Mouse (Mus musculus) limb, embryonic 15.5 days (tissue): Measurements from ENCODE around the gene Gm12695. TPM values are rescaled to one million over a fixed set of nuclear protein-coding genes. Genes with fewer than 3 reads are reported as not detected.

Experiments used
- ATAC-seq: fragments of 200-750 bp; cut with Nextera tagmentation; 2 replicates; pipeline ENCODE4 v1.8.0; 2017; ENCODE audit warnings: low read depth, moderate TSS enrichment; ENCODE audit not compliant: insufficient number of reproducible peaks, low FRiP score, low TSS enrichment
- H3K27ac ChIP-seq: fragments of 300-500 bp; sonication (generic); 2 replicates; pipeline ENCODE4 v1.5.1; 2015; ENCODE audit warnings: moderate library complexity, mild to moderate bottlenecking, inconsistent platforms
- H3K27me3 ChIP-seq: fragments of 300-500 bp; sonication (generic); 2 replicates; pipeline ENCODE4 v1.6.1; 2015; ENCODE audit warnings: inconsistent platforms
- H3K36me3 ChIP-seq: fragments of 300-500 bp; sonication (generic); 2 replicates; pipeline ENCODE4 v1.6.1; 2015; ENCODE audit warnings: inconsistent platforms
- H3K4me1 ChIP-seq: fragments of 300-500 bp; sonication (generic); 2 replicates; pipeline ENCODE4 v1.6.1; 2015; ENCODE audit warnings: inconsistent platforms
- H3K4me2 ChIP-seq: fragments of 300-500 bp; sonication (generic); 2 replicates; pipeline ENCODE4 v1.6.1; 2015; ENCODE audit warnings: mild to moderate bottlenecking, inconsistent platforms
- H3K4me3 ChIP-seq: fragments of 300-500 bp; sonication (generic); 2 replicates; pipeline ENCODE4 v1.5.1; 2015; ENCODE audit warnings: mild to moderate bottlenecking, inconsistent platforms
- H3K9ac ChIP-seq: fragments of 300-500 bp; sonication (generic); 2 replicates; pipeline ENCODE4 v1.6.1; 2015; ENCODE audit warnings: inconsistent platforms
- H3K9me3 ChIP-seq: fragments of 300-500 bp; sonication (generic); 2 replicates; pipeline ENCODE4 v1.6.1; 2016; ENCODE audit warnings: inconsistent platforms
- WGBS: fragments of 180-500 bp; shearing (Covaris S2); methylation state at CpG from one replicate; pipeline ENCODE4 v1.1.7; 2015; 5-methylcytosine and 5-hydroxymethylcytosine counted together
- polyA plus RNA-seq: library from polyadenylated mRNA; unstranded; fragments of >200 nt; fragmentation: Nextera tagmentation; extraction: Ambion mirVana; gene quantifications from 2 replicates; pipeline ENCODE4 v1.2.1, GENCODE M21; 2015

Gm12695 gene
- polyA plus RNA-seq, 1 experiment from 2014 or later, result not detected

- Histone ChIP-seq H3K9ac (no peak overlapping the region), H3K9me3 (no peaks in the 10 kb centered on the region), H3K4me1 (no peaks in the 10 kb centered on the region), H3K27me3 (no peaks in the 10 kb centered on the region), H3K27ac (no peak overlapping the region), H3K4me3 (no peak overlapping the region), H3K36me3 (no peaks in the 10 kb centered on the region), H3K4me2 (no peak overlapping the region)
- no peak for ATAC-seq
- 95% methylated on average over 3 of the region's 3 CpGs for WGBS
Measured at GRCm38 (mm10) chr4:96740472-96740871, 44.5 kb downstream of the Gm12695 start.

- H3K4me2 ChIP-seq, result no peak overlapping the region
- no peak overlapping the region for H3K9ac ChIP-seq
- no peaks in the 10 kb centered on the region for H3K36me3 ChIP-seq
- no peak for ATAC-seq
- WGBS, result 61% methylated on average over 4 of the region's 4 CpGs
- H3K4me1 ChIP-seq, result no peaks in the 10 kb centered on the region
- no peak overlapping the region for H3K4me3 ChIP-seq
- no peak overlapping the region for H3K27ac ChIP-seq
- H3K27me3 ChIP-seq, result no peaks in the 10 kb centered on the region
- no peaks in the 10 kb centered on the region for H3K9me3 ChIP-seq
Measured at GRCm38 (mm10) chr4:96729256-96729655, 55.7 kb downstream of the Gm12695 start.

- H3K4me2 ChIP-seq, result no peak overlapping the region
- H3K36me3 ChIP-seq, result no peaks in the 10 kb centered on the region
- no peak overlapping the region for H3K9ac ChIP-seq
- H3K4me1 ChIP-seq, result no peaks in the 10 kb centered on the region
- H3K27ac ChIP-seq, result no peak overlapping the region
- no peaks in the 10 kb centered on the region for H3K9me3 ChIP-seq
- H3K4me3 ChIP-seq, result no peak overlapping the region
- no peaks in the 10 kb centered on the region for H3K27me3 ChIP-seq
- WGBS, result 57% methylated on average over 3 of the region's 3 CpGs
- no peak for ATAC-seq
Measured at GRCm38 (mm10) chr4:96728211-96728610, 56.8 kb downstream of the Gm12695 start.

DNA sequence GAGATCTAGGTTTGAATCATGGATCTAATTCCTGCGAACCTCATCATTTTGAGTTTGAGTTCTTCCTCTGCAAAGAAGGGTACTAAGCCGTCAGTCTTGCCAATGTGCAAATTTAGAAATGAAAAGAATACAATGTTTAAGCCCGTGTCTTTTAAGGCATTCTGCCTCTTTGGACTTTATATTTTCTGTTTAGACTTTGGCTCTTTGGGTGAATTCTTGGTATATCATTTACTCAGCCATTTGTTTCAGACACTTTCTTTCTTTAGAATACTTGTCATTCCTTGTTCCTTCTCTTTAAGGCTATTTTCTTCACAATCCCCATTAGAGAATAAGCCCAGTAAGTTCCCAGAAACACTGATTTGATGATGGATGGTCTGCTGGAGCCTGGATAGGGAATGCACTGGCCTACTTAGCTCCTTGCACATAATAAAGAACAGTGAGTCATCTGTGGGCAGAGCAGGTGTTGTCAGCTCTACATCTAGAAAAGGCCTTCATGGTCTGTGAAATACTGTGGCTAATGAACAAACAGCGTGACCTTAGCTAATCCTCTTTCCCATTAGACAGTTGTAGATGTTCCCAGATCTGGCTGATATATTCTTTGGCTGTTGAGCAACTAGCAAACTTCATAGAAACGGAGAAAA, 59.5 kb downstream of the Gm12695 start:
- Histone ChIP-seq H3K27ac (no peak overlapping the region), H3K9ac (no peak overlapping the region), H3K27me3 (no peaks in the 10 kb centered on the region), H3K4me3 (no peak overlapping the region), H3K9me3 (no peaks in the 10 kb centered on the region), H3K36me3 (no peaks in the 10 kb centered on the region), H3K4me2 (no peak overlapping the region), H3K4me1 (no peaks in the 10 kb centered on the region)
- WGBS, result 81% methylated on average over 5 of the region's 5 CpGs
- no peak for ATAC-seq

DNA sequence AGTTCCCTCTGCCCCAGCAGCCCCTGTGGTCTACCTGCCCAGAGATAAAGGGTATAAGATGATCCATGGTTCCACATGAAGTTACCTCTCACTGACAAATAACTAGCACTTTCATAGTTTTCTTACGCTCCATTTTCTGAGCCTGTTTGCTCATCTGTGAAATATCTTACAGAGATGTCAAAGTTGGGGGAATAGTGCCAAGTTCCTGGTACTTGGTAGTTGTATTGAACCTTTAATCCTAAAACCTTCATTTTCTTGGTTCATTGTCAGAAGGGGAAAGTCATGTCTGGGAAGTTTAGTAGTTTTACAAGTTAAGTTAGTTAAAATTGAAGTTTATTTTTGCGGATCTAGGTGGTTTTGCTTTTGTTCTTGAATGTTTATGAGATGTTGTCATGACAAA, 62.7 kb downstream of the Gm12695 start:
- Histone ChIP-seq H3K4me2 (no peak overlapping the region), H3K4me3 (no peak overlapping the region), H3K36me3 (no peaks in the 10 kb centered on the region), H3K9ac (no peak overlapping the region), H3K27ac (no peak overlapping the region), H3K9me3 (no peaks in the 10 kb centered on the region), H3K4me1 (no peaks in the 10 kb centered on the region), H3K27me3 (no peaks in the 10 kb centered on the region)
- WGBS, result 88% methylated on average over 2 of the region's 2 CpGs
- no peak for ATAC-seq

- H3K4me3 ChIP-seq, result no peak overlapping the region
- H3K4me1 ChIP-seq, result no peaks in the 10 kb centered on the region
- ATAC-seq, result no peak
- no peaks in the 10 kb centered on the region for H3K9me3 ChIP-seq
- H3K27me3 ChIP-seq, result no peaks in the 10 kb centered on the region
- no peak overlapping the region for H3K4me2 ChIP-seq
- H3K27ac ChIP-seq, result no peak overlapping the region; the same call in 1 of the 2 replicates
- no peak overlapping the region for H3K9ac ChIP-seq
- no peaks in the 10 kb centered on the region for H3K36me3 ChIP-seq
- WGBS, result 38% methylated on average over 4 of the region's 4 CpGs
Measured at GRCm38 (mm10) chr4:96718977-96719966, 65.7 kb downstream of the Gm12695 start.

DNA sequence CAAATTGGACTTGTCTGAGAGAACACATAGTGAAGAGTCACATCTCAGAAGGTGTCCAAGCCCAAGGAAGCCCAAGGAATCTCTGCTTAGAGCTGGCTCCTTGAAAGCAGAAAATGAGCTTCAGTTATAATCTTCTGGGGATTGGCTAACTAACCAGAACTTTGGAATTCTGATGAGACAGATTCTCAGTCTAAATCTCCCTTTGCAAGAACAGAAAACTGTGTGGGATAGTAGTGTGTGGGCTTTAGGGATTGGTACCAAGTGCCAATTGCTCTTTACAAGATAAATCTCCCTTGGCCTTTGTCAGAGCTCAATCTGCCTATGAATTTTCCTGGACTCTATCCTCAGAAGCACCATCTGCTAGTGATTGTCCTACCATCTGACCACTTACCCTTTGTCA, 66.5 kb downstream of the Gm12695 start:
- H3K4me3 ChIP-seq, result no peak overlapping the region
- H3K27me3 ChIP-seq, result no peaks in the 10 kb centered on the region
- no peak overlapping the region for H3K4me2 ChIP-seq
- H3K27ac ChIP-seq, result no peak overlapping the region
- no peaks in the 10 kb centered on the region for H3K9me3 ChIP-seq
- ATAC-seq, result no peak
- H3K4me1 ChIP-seq, result no peaks in the 10 kb centered on the region
- H3K36me3 ChIP-seq, result no peaks in the 10 kb centered on the region
- no peak overlapping the region for H3K9ac ChIP-seq

DNA sequence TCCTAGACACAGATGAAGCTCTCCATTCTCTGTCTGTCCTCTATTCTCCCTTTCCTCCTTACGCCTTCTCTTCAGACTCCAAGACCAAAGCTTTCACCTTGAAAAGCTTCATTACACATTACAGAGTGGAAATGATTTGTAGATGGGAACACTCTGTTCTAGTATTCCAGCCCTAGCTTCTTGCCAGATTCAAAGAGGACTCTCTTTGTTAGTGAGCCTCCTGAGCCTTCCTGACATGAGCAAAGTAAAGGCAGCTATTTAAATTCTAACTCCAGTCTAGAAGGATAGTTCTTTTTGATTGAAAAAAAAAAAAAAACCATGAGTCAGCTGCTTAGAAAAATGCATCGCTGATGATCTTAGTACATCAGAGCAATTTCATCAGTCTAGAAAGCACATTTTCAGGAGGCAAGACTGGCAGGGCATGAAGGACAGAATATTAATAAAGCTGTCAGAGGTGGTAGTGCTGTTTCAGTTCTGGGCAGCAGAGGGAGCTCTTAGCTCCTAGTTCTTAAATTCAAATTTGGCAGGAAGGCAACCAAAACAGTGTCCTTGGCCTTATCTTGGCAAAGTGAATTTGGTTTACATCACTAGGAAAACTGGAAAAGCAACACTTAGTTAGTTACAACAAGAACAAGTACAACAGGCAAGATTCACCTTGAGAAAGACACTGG, 79.6 kb downstream of the Gm12695 start:
- ATAC-seq, result no peak
- no peaks in the 10 kb centered on the region for H3K9me3 ChIP-seq
- no peaks in the 10 kb centered on the region for H3K27me3 ChIP-seq
- H3K9ac ChIP-seq, result no peak overlapping the region
- H3K4me2 ChIP-seq, result no peak overlapping the region
- no peak overlapping the region for H3K4me3 ChIP-seq
- H3K36me3 ChIP-seq, result no peaks in the 10 kb centered on the region
- H3K4me1 ChIP-seq, result no peaks in the 10 kb centered on the region
- H3K27ac ChIP-seq, result no peak overlapping the region
- WGBS, result 62% methylated on average over 2 of the region's 2 CpGs

DNA sequence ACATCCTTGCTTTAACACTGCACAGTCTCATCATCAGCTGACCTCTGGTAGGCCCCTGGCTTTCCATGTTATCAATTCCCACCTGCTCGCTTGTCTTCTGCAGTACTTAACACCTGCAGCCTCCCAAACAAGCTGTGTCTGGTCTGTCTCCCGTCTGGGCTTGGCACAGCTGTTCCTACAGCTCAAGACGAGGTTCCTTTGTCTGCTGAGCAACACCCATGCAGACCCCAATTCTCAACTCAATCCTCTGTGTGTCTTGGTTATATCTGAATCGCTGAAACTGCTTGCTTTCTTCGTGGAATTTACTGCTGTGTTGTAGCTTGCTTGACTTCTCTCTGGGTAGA, 86.8 kb downstream of the Gm12695 start:
- Histone ChIP-seq H3K36me3 (no peaks in the 10 kb centered on the region), H3K9me3 (no peaks in the 10 kb centered on the region), H3K9ac (no peak overlapping the region), H3K27ac (no peak overlapping the region), H3K4me3 (no peak overlapping the region), H3K4me1 (peaks cover 12% of the 10 kb centered on the region; the same call in 1 of the 2 replicates), H3K4me2 (no peak overlapping the region), H3K27me3 (no peaks in the 10 kb centered on the region)
- no peak for ATAC-seq
- 61% methylated on average over 5 of the region's 5 CpGs for WGBS

GRCm38 (mm10) chr4:96697511-96698217, 87.3 kb downstream of the Gm12695 start:
- ATAC-seq, result peak; percentile 67; the same call in 1 of the 2 replicates

DNA sequence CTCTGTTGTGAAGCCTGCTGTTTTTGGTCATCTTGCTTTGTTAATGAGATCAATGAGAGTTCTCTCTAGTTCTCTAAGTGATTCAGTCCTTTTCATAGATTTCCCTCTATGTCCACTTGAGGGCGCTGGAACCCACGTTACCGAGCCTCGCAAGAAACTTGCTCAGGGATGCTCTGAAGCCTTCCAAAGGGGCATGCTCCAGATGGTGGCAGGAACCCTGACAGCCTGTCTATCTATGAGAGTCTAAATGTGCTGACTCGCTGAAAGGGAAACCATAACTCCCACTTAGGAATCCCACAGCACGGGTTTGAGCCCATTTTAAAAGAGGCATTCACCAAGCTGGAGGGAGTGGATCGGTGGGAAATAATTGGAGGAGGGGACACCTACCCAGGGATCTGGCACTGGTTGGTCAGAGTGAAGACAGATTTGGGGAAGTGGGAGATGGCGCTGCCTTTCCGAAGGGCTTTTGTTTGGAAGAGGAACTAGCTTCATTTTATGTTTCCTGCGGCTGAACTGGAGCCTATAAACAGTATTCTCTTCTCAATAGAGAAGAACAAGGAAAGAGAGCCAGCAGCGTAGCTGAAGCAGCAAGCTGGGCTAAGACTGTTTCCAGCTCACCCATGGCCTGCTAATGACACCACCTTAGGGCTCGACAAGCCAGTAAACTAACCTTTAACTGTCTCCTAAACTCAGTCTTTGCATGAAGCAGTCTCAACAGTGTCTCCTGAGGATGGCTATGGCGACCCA, 88.2 kb downstream of the Gm12695 start:
- no peaks in the 10 kb centered on the region for H3K27me3 ChIP-seq
- no peaks in the 10 kb centered on the region for H3K36me3 ChIP-seq
- 29% methylated on average over 13 of the region's 13 CpGs for WGBS
- H3K9me3 ChIP-seq, result no peaks in the 10 kb centered on the region
- no peak; the same call in 1 of the 2 replicates for ATAC-seq
- peaks cover 12% of the 10 kb centered on the region; the same call in 1 of the 2 replicates for H3K4me1 ChIP-seq
- H3K4me3 ChIP-seq, result 0 out of 2 replicates have a peak overlapping the region, but pooled peaks have one; percentile 8
- H3K4me2 ChIP-seq, result peak overlapping the region; percentile 33
- H3K9ac ChIP-seq, result no peak overlapping the region
- H3K27ac ChIP-seq, result no peak overlapping the region

More at GRCm38 (mm10) chr4:96697511-96698217, 87.3 kb downstream of the Gm12695 start:
- H3K4me3 ChIP-seq, result no peak overlapping the region
- no peaks in the 10 kb centered on the region for H3K9me3 ChIP-seq
- H3K27ac ChIP-seq, result no peak overlapping the region; the same call in 1 of the 2 replicates
- H3K4me2 ChIP-seq, result no peak overlapping the region
- H3K36me3 ChIP-seq, result no peaks in the 10 kb centered on the region
- no peak overlapping the region for H3K9ac ChIP-seq
- WGBS, result 62% methylated on average over 15 of the region's 15 CpGs
- H3K27me3 ChIP-seq, result no peaks in the 10 kb centered on the region
- H3K4me1 ChIP-seq, result peaks cover 12% of the 10 kb centered on the region; the same call in 1 of the 2 replicates
